Mouse (Mus musculus) thymus, adult 18-20 months (tissue): ENCODE data around the gene Klf8.
"Not testable (repeated sequence)": the region's sequence is repeated elsewhere in the genome, so short reads cannot be mapped to it uniquely, and the experiment has no call there.

Experiments used
- DNase-seq, 2 experiments: peaks; one replicate each; pipeline ENCODE4 v3.0.0; 2022; ENCODE audit warnings: mixed read lengths in 2 of 2

Gene Klf8

DNA sequence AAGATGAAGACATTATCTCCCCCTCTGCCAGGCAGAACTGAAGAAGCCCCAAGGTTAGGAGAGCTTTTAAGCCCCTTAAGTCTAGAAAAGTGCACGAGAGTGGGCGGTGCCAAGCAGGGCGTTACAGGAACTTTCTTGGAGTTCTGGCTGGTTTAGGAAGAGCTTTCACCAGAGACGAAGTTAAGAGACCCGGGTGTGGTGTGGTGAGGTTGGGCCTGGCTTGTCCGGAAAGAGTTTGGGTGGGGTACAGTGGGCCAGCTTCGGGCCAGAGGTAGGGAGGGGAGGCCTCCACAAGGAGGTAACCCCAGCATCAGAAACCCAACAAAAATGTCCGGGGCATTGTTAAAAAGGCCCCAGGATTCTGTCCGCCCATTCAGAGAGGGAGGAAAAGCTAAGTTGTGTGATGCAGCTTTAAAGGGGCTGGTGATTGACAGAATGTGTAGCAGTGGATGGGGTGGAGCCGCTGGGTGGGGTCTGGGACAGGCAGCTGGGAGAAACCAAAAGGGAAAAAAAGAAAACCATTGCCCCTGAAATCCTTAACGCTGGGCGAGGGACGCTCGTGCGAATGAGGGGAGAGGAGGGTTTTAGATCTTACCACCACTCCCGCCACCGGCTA, at the start of gene Klf8:
Gene Klf8 (plus strand): TSS at position 163 of the 616 bp plus-strand sequence.
- peak in 1 of 2 experiments; percentile 2 for DNase-seq

DNA sequence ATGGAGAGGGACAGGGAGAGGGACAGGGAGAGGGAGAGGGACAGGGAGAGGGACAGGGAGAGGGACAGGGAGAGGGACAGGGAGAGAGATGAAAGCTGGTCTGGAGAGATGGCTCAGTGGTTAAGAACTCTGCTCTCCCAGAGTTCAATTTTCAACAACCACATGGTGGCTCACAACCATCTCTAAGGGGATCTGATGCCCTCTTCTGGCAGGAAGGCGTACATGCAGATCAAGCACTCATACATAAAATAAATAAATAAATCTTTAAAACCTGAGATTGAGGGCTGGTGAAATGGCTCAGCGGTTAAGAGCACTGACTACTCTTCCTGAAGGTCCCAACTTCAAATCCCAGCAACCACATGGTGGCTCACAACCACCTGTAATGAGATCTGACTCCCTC, 38.1 kb upstream of the Klf8 start:
- DNase-seq, result not testable (repeated sequence)

DNA sequence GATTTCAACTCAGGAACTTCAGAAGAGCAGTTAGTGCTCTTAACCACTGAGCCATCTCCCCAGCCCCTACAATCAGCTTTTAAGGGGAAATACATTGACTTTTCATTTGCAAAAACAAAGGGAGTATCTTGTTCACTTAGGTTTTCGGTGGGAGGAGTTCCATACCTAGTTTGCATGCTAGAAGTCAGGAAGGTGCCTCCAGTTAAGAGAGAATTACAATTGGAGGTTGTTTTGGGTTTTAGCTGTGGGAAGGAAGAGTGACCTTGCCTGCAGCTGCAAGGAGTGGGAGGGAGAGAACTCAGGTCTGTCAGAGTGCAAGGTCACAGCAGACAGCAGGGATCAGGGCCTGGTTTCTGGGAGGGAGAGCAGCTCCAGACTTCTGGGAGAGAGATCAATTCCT, 26.2 kb upstream of the Klf8 start:
- no peak for DNase-seq

DNA sequence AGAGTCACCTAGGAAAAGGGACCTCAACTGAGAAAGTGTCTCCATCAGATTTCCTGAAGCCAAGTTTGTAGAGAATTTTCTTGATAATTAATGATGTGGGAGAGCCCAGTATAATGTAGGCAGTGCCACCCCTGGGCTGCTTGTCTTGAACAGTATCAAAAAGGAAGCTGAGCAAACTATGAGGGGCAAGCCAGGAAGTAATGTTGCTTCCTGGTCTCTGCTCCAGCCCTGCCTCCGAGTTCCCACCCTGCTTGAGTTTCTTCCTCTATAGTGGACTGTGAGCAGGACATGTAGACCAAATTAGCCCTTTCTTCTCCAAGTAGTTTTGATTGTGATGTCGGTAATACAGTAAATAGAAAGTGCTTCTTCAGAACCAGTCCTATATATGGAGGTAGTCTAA, 6.0 kb upstream of the Klf8 start:
- DNase-seq, result no peak

GRCm38 (mm10) chrX:153233255-153233654, 4.0 kb upstream of the Klf8 start:
- no peak for DNase-seq

- peak; percentile 3 to 6 for DNase-seq
Measured at GRCm38 (mm10) chrX:153237920-153238504, 746 bp downstream of the Klf8 start.

DNA sequence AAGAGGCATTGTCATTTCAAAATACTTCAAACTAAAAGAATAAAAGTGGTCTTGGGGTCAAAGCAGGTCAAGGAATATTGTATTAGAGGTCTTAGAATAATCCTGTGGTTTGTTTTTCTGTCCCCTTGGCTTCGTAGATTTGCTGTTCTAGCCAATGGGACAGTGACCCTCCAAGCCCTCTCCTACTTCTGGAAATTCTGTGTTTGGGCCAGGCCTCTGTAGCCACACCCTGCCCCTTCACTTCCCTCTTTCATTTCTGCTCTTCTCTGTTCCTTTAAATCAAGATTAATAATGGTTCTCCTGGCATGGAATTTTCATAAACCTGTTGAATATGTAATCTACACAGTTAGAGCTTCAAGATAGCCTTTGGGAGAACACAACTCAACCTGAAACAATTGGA, 17.0 kb downstream of the Klf8 start:
- DNase-seq, result no peak

DNA sequence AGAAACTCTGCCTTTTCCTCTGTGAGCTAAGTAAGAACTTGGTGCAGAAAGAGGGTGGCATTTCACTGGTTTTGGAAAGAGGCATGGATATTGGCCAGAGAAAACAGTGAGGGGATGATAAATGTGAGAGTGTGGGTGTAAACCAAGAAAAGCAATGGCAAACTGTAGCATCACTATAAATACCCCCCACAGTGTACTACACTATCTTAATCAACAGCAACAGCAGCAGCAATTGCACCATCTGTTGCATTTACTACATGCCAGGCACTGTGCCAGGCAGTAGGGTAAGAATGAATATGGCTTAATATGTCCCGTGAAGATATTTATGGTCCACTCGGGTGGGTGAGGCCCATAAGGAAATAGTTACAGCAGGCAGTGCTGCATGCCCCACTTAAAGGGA, 18.2 kb downstream of the Klf8 start:
- no peak for DNase-seq

GRCm38 (mm10) chrX:153282185-153282584, 44.9 kb downstream of the Klf8 start:
- no peak for DNase-seq

DNA sequence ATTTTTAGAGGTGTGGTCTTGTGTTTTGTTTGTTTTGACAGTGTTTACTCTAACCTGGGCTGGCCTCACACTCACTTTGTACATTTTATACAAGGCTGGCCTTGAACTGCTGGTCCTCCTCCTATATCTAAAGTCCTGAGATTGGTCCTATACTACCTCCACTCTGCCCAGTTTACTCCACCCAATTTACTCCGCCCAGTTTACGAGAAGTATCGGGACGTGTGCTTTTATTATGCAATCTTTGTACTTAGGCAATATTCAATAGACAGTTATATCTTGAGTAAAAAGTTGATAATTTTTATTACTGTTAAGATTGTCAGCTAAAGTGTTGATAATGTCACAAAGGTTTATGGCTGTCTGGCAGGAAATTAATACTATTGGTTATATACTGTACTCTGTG, 74.1 kb downstream of the Klf8 start:
- no peak for DNase-seq

GRCm38 (mm10) chrX:153323105-153323504, 85.8 kb downstream of the Klf8 start:
- DNase-seq, result no peak

- not testable (repeated sequence) for DNase-seq
Measured at GRCm38 (mm10) chrX:153334140-153334539, 96.9 kb downstream of the Klf8 start.

GRCm38 (mm10) chrX:153359331-153360215, 122.3 kb downstream of the Klf8 start:
- peak; percentile 8 to 25 for DNase-seq

GRCm38 (mm10) chrX:153360216-153360590, 122.9 kb downstream of the Klf8 start:
- DNase-seq, result no peak

GRCm38 (mm10) chrX:153360666-153361269, 123.5 kb downstream of the Klf8 start:
- no peak for DNase-seq

GRCm38 (mm10) chrX:153366754-153367153, 129.5 kb downstream of the Klf8 start:
- DNase-seq, result peak in 1 of 2 experiments; percentile 11

- DNase-seq, result no peak
Measured at GRCm38 (mm10) chrX:153369780-153370179, 132.5 kb downstream of the Klf8 start.

DNA sequence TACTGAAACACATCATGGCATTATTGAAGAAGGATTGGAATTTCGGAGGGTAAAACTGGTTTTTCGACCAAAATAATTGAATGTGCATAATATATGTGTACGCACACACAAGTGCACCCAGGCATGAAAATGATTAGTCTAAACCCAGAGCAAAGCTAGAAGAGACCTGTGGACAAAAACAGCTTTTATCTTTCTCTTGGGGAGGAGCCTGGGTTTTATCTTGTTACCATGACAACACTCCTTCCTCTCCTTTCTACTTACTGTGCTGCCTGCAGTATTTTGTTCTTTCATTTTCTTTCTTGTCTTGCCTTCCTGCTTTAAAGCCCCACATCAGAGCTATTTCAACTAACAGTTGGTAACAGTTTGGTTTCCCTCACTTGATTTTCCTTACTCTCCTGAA, 137.8 kb downstream of the Klf8 start:
- peak in 1 of 2 experiments; percentile 6 for DNase-seq

DNA sequence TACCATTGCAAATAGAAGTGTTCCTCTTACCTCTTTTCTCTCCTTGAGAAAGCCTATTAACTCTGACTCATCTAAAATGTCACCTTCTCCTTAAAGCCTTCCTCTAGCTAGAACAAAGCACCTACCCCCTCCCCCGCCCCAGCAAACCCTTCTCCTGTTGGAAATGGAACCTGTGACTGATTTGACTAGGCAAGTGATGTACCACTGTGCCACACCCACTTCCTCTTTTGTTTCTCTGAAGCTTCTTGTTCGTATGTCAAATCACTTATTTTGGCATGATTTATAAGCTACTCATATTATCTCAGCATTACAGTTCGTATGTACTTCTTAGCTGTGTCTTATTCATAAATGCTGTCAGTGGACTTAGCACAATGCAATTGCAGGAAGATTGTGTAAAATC, 144.5 kb downstream of the Klf8 start:
- no peak for DNase-seq

- DNase-seq, result no peak
Measured at GRCm38 (mm10) chrX:153389291-153389690, 152.0 kb downstream of the Klf8 start.

DNA sequence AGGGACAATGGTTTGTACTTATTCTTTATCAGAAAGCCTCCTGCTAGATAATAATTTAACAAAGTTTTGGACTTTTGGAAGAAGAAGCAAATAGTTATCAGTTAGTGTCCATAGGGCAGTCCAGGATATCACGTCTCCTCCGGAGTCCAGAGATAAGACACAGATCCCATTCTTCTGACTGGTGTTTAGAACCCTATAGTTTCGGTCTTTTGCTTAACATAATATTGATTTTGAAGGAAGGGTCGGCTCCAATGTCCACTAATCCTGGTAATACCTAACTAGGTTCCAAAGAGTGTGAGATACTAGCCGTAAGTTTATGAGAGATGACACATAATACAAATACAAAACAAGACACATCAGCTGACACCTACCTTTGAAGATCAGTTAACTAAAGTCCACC, 179.8 kb downstream of the Klf8 start:
- no peak for DNase-seq

DNA sequence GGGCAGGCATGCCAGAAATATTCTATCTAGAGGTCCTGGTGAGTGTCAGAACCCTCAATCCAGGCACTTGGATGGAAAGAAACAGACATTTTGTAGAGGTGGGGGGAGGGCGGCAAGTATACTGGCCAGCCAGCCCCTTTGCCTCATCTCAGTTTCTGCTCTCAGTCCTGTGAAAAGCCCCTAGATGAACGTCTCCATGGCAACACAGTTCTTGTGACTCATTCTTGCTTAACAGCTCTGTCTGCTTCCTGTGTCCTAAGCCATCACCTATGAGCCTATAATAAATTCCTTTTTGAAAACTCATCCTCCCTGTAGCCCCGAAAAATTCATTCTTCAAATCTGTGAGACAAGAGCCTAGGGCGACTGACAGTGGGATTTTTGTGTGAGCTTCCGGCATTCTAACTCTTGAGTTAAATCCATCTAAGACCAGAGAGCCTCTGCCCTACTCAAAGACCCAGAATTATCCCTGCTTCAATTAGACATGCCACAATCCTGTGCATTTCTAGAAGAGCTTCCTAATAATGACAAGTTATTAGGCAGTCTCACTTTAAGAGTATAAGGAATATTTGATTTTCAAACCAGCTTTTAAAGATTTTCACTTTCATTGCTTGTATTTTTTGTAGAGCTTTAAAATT, 196.5 kb downstream of the Klf8 start:
- no peak for DNase-seq

GRCm38 (mm10) chrX:153439573-153439972, 202.3 kb downstream of the Klf8 start:
- no peak for DNase-seq
